Mouse (Mus musculus): ENCODE measurements around the gene Gm45233.
A peak's percentile ranks its signal among the peaks of the same experiment; 100 is the strongest.

Gene Gm45233

DNA sequence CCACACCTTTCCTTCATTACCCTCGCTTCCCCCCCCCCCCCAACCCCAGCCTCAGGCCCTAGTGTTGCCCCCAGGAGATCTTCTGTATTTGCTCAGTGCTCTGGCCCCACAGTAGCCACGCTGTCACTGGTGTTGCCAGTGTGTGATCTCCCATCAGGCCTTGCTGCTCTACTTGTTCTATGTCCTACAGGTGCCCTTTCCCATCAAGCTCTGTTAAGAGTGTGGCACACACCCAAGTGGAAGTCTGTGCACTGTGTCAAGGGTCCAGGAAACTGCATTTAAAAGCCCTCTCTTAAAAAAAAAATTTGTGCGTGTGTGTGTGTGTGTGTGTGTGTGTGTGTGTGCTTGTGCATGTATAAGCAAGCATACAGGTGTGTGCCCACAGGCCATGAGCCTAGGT is 4.3 kb downstream of the Gm45233 start:
- DNase-seq (ENCODE audit: low spot score): no peak

DNA sequence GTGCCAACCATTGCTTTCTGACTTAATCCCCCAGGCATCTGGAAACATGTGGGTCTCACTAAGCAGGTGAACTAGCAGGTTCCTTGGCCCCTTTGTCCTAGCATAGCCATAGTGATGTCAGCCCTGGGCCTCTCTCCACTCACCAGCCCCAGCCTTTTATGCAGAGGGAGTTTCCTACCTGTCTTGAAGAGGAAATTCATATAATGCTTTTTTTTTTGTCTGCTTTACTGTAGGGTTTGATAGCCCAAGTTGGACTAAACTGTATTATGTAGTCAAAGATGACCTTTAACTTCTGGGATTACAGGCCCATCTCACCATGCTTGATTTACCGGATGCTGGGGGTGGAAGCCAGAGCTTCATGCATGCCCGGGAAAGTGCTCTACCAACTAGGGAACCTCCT is 5.9 kb downstream of the Gm45233 start:
- DNase-seq (ENCODE audit: low spot score): no peak

DNA sequence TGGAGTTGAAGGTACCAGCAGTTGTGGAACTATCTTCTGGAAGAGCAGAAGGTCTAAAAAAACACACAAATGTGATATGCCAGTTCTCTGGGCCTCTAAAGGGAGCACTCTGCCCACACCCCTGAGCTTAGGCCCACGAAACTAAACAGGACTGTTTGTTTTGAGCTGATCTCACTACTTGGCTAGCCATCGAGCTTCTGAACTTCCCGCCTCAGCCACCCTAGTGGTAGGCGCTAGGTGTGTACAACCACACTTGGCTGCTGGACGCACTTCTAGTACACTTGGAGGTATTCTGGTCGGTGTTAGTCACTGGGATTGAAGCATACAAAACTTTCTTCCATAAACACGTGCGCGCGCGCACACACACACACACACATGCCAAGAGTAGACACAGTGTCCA is 7.8 kb downstream of the Gm45233 start:
- no peak for DNase-seq (ENCODE audit: low spot score)

DNA sequence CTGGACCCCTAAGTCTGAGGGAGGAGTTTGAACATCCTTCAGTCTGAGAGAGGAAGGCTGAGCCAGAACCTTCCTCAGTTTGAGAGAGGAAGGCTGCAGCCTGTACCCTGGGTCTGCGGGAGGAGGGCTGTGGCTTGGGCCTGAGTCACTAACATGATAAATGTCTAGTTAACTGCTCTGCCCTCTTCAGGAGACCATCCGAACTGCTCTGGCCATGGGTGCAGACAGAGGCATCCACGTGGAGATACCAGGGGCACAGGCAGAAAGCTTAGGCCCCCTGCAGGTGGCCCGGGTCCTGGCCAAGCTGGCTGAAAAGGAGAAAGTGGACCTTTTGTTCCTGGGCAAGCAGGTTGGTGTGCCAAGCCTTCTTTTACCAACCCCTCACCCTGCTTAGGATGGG is 8.7 kb downstream of the Gm45233 start:
- DNase-seq (ENCODE audit: low spot score): no peak

DNA sequence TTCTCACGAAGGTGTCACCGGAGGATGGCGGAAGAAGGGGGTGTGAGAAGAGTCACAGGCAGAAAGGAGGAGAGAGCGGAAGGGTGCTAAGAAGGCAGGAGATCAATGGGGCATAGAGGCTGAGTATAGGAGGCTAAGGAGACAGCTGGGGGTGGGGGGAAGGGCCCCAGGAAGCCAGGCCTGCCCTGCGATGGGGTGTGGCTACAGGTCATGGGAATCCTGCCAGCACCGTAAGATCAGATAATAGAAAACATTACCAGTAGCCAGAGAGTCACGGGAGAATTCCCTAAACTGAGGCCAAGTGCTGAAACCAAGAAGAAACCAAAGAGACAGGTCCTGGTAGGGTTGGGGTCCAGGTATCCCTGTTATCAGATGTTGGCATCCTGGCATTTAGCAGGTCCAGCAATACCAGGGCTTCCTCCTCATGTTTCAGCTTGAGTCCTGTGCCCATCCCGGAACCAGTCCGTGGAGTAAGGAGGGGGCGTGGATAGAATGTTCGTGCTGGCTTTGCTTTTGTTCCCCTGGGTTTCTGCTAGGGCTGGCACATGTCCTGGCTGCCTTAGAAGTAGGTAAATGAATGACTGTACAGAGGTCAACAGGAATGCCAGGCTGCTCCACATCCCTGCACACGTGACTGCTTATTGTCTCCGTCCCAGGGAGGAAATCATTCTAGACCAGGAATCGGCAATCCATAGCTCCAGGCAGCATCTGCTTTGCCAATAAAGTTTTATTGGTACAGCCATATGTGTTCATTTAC is 9.8 kb downstream of the Gm45233 start:
- DNase-seq (ENCODE audit: low spot score): no peak

DNA sequence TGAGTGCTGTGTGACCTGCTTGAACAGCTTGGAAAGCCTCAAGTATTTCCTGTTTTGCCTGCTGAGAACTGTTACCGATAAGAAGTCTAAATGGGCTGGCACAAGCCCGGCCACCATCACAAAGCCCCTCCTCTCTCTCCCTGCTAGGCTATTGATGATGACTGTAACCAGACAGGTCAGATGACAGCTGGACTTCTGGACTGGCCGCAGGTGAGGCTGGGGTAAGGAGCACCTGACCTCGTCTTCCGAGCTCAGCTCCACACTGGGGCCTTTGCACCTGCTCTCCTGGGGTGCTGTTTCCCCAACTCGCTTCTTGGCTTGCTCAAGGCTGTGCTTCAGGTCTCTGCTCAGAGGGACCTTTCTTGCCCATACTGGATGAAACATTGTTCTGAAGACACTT is 10.4 kb downstream of the Gm45233 start:
- DNase-seq (ENCODE audit: low spot score): no peak

DNA sequence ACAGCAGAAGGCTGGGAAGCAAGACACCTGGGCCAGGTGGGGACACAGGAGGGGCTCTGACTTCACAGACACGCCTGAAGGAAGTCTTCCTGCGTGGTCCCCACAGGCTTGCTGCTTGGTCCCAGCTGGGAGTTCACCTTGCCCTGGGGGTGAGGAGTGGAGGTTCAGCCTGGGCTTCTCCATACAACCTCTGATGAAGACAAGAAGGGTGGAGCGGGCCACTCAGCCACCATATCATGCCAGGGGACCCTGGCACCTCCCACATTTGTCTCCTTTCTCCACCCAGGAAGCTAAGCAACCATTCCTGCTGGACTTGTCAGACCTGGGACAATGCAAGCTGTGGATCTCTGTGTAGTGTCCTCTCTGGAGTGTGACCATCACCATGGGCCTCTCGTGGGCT is 18.9 kb downstream of the Gm45233 start, which contains the start of gene Vsig10l:
Gene Vsig10l, plus strand, starts transcription at position 301 of the 400 bp plus-strand sequence.
- DNase-seq (ENCODE audit: low spot score): no peak

DNA sequence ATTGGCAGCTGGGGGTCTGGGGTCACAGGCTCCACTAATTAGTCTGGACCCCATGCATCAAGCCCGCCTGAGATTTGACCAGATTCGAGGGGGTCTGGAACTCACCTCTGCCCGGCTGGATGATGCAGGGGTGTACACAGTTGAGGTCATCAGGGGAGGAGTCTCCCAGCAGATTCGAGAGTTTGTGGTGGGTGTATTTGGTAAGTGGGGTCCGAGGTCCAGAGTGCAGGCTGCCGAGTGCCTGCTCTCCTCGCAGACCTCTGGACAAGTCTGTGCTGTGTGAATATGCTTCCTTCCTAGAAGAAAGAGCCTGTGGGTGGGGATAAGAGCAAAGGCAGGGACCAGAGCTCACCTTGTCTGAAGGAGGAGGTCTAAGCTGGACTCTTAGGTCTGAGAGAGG is 20.0 kb downstream of the Gm45233 start:
- no peak for DNase-seq (ENCODE audit: low spot score)

DNA sequence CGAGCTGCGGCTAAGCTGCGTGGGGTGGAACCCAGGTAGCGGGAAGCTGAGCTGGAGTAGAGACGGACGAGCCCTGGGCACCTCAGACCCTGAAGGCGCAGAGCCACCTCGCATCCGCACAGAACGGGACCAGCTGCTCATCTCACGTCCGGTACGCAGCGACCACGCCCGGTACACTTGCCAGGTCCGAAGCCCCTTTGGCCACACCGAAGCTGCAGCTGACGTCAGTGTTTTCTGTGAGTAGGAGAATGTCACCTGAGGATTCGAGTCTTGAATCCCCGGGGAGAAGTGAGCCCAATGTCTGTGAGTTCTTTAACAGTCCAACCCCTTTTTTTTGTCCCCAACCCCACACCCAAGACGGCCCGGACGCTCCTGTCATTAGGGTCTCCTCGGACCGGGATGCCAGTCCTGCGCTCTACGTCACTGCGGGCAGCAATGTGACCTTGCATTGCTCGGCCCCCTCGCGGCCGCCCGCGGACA is 21.0 kb downstream of the Gm45233 start:
- no peak for DNase-seq (ENCODE audit: low spot score)

DNA sequence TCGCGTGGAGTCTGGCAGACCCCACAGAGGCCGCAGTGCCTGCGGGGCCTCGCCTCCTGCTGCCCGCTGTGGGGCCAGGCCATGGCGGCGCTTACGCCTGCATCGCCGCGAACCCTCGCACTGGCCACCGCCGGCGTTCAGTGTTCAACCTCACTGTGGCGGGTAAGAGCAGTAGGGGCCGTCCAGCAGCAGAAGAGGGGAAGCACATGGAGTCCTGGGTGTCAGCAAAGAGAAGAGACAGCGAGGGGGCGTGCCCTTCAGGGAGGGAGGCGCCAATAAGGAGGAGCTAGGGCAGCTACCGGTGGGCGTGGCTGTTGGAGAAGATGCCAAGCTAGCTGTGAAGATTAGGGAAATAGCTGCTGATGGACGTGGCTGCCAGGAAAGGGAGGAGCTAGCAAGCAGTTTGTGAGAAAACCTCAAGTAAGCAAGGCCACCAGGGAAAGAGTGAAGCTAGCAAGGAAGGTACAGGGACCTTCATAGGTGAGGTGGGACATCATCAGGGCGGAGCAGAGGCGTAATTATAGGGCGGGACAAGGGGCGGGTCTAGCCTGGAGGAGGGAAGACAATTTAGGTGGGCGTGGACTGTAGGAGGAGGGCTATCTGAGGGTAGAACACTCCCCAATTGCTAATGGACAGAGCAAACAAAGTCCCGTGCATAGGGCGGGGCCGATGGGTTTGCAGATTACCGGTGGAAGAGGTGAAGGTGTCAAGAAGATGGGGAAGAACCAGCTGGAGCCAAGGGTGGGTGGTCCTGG is 21.6 kb downstream of the Gm45233 start:
- peak; percentile 94 for DNase-seq (ENCODE audit: low spot score)

DNA sequence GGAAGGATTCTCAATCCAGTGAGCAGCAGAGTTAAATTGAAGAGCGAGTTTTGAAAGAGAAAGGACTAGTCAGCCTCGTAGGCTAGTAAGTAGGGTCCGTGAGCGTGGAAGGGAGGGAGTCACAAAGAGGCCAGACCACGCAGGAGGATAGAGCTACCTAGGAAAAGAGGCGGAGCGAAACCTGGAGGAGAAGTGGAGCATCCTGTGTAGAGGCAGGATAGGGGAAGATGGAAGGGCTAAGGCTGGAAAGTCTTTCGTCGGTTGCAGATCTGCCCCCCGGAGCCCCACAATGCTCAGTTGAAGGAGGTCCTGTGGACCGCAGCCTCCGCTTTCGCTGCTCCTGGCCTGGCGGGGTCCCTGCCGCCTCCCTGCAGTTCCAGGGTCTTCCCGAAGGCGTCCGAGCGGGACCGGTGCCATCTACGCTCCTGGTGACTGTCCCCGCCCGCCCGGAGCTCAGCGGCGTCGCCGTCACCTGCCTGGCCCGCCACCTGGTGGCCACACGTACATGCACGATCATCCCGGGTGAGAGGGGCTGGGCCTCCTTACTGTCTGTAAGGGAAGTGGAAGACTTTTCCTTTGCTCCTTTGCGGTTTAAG is 22.3 kb downstream of the Gm45233 start:
- DNase-seq (ENCODE audit: low spot score): peak; percentile 94

DNA sequence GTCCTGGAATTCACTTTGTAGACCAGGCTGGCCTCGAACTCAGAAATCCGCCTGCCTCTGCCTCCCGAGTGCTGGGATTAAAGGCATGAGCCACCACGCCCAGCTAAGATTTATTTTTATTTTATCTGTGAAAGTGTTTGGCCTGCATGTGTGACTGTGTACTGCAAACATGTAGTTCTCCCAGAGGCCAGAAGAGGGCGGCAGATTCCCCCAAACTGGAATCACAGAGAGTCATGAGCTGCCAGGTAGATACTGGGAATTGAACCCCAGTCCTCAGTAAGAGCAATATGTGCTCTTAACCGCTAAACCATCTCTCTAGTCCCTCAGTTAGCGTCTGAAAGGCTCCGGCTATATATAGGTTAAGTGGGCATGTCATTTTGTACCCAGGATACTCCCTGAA is 26.4 kb downstream of the Gm45233 start:
- no peak for DNase-seq (ENCODE audit: low spot score)

DNA sequence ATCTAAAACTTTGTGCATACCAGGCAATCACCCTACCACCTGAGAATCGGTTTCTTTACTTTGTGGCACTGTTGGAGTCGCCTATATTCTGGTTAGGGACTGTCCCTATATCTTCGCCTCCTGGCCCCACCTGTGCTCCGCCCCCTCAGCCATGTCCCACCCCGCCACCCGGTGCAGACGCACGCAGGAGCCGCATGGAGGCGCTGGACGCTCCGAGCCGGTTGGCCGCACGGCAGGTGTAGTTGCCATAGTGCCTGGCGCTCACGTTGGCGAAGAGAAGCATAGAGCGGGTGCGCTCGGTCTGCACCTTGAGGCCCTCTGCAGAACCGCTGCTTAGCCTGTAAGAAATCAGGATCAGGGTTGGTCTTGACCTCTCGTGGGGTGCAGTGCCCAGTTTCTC is 31.8 kb downstream of the Gm45233 start:
- no peak for DNase-seq (ENCODE audit: low spot score)

DNA sequence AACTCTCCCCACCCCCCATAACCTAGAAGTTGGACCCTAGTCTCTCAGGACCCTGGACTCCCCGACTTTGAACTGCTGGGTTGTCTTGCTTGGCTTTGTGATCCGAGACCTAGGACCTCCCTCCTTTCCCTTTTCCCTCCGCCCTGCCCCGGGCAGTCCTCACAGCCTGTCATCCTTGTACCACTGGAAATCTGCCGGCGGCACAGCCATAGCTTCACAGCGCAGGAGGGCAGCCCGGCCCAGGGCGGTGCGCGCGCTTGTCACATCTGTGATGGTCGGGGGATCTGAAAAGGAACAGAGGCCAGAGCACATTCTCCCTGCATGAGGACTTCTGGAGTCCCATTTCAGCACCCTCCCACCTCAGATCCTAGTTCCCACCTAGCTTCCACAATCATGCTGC is 32.4 kb downstream of the Gm45233 start:
- no peak for DNase-seq (ENCODE audit: low spot score)

DNA sequence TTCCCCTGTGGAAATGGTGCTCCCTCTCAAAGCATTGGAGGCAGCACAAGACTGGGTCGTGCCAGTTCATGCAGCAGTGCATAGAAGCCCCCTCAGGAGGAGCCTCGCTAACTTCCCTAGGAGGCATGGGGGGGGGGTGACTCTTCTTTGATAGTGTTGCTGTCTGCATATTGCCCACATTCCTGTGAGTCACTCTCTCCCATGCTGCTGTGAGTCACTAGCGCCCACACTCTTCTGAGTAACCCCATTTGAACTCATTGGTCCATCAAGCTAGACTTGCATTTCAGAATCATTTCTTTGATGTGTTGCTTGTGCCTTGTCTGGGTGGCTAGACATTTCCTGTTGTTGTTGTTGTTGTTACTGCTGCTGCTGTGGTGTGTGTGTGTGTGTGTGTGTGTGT is 37.3 kb downstream of the Gm45233 start:
- DNase-seq (ENCODE audit: low spot score): no peak

DNA sequence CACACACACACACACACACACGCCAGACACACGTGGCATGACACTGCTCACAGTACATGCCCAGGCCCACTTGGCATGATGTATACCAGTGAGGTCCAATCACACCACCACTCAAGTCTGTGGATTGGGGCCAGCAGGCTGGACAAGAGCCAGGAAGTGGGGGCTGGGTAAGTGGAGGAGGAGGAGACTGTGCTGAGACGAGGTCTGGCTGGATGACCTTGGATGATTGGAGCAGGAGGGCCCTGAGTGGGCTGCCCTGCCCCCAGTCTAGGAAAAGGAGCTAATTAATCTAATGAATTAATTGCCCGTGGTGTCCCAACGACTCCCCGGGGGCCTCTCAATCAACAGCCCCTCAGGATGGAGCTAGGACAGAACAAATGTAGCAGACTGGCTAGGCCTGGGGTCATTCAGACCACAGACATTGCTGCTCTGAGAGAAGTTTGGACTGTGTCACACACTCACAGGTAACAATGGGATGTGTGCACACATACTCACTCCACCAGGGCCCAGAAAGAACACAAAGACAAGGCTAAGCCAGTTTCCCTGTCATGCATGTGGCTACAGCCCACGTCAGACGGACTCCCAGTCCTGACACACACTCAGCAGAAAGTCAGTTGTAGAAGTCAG is 38.3 kb downstream of the Gm45233 start:
- peak; percentile 50 for DNase-seq (ENCODE audit: low spot score)

DNA sequence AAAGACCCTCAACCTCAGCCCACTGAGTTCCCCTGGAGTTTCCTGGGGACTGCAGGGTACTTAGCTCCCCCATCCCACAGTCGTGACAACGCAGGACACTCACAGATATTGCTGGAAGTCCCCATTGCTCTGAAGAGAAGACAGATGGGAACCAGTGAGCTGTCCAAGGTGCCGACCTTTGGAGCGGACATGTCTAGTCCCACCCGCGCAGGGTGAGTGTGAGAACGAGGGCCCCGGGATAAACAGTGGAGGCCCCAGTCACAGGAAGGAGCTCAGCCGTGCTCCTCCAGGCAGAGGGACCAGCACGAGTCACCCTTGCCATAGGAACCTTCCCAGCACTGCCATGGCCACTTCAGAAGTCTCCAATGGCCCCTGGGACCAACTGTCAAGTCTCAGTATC is 39.3 kb downstream of the Gm45233 start:
- peak; percentile 57 for DNase-seq (ENCODE audit: low spot score)

DNA sequence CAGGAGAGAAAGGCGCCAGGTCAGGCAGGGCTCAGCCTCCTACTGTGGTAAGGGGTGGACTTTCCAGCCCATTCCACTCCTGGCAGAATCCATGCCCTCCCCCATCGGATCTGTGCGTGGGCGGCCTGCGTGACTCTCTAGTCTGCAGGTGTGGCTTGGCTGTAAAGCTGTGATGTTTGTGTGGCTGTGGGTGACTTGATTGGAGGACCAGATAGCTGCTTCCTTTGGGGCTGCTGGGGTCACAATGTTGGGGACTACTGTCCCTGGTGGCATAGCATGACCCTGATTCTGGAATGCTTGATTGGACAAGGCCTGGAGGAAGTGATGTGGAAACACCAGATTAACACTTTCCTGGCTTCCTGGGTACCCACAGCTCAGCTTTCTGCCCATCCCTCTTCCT is 44.7 kb downstream of the Gm45233 start:
- no peak for DNase-seq (ENCODE audit: low spot score)

DNA sequence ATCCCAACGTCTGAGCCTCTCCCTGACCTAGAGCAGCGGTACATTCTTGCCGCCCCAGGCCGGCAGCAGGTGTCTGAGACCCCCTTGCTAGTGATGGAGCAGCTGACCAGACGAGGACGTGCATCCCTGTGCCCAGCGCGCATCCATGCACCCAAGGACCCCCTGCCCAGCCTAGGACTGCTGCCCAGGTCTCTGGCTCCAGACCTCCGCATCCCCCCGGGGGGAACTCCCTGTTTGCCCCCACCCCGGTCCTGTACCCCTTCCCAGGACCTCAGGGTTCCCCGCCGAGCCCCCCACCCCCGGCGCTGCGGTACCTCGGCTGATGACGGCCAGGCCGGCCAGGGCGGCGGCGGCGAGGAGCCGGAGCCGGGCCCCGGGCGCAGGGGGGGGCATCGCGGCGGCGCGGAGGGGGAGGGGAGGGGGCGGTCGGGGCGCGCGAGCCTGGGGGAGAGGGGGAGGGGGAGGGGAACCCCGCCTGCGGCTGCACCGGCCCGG is 45.8 kb downstream of the Gm45233 start, which contains the start of gene Iglon5:
Gene Iglon5, minus strand, starts transcription at position 445 of the 495 bp plus-strand sequence.
- no peak for DNase-seq (ENCODE audit: low spot score)

DNA sequence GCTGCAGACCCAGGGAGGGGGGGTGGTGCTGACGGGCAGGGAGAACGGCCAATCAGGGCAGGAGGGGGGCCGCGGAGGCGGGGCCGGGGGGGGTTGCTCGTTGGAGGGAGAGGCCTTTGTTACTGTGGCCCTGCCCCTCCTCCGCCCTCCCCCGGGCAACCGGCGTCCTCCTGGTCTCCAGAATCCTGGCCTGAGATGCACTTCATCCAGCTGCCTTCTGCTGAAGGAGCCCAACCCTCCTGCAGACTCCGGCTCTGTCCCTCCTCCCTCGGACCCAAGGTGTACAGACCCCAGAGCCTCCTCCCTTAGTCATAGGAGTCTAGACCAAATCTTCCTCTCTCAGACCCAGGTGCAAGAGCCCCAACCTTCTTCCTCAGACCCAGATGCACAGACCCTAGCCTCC is 46.3 kb downstream of the Gm45233 start:
- peak; percentile 74 for DNase-seq (ENCODE audit: low spot score)

DNA sequence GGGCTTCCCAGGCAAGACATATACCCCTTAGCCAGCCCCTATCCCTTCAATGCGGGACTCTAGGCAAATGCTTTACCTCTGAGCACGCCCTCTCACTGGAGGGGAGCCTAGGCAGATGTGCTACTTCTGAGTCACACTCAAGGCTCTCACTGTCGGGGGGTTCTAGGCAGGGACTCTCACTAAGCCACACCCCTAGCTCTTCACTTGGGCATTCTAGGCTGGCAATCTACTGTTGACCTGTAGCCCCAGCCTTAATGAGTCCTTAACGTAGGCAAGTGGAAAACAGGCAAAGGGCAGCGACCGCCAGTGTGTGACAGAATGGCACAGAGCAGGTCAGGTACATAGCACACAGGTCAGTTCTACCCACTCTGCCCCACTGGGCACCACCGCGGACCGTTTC is 46.9 kb downstream of the Gm45233 start:
- DNase-seq (ENCODE audit: low spot score): no peak

DNA sequence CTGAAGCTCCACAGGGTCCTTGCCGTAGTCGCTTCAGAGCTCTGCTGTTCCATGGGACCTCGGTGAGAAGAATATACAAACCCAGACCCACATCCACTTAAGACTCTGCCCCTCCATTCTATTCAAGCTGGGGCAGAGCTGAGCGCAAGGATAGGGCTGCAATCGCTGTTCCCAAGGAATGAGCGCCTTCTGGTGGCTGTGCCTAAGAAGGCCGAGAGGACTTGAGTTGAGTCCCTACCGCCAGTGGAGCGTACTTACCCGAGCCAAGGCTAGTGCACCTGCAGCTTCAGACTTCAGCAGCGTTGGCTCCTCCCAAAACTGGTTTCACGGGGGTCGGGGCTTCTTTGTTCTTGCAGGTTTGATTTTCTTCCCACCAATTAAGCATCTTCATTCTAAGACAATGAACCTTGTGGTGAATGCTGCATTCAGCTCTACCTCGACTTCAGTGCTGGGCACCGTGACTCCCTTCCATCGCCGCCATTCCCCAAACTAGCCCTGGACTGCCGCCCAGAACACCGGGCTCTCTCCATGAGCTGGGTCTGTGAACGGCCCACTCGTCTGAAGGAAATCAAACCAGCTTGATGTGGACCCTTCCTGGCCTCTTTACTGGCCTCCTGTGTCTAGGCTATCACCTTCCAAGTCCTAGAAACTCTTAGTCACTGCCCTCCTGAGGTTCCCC is 51.6 kb downstream of the Gm45233 start:
- DNase-seq (ENCODE audit: low spot score): no peak

Data from testis, postnatal 10 days (tissue).